Mouse (Mus musculus): ENCODE measurements at regions not wholly inside any gene's neighbourhood (a gene's known extent, or its start where the extent isn't known, plus 50 kb on each side); places are given as distances from the start of the nearest gene placed in this dataset.

GRCm38 (mm10) chr10:120697275-120697856 is 201.5 kb downstream of the Msrb3 start:
- no peak for TF ChIP-seq POLR2AphosphoS2 (IDR thresholded peaks at IDR 0.05; ENCODE audit: insufficient read length, low read depth)
- TF ChIP-seq SRF (IDR thresholded peaks at IDR 0.05; ENCODE audit: control insufficient read depth, insufficient read length, low read depth): no peak
- TF ChIP-seq E2F4 (IDR thresholded peaks at IDR 0.05; ENCODE audit: insufficient read depth): no peak
- Histone ChIP-seq H3K36me3 (ENCODE audit: control insufficient read depth, insufficient read depth) (no peaks in the 10 kb centered on the region), H3K27me3 (ENCODE audit: control insufficient read depth, insufficient read depth, insufficient read length) (no peaks in the 10 kb centered on the region), H3K79me2 (ENCODE audit: control insufficient read depth, insufficient read depth) (no peaks in the 10 kb centered on the region), H3ac (ENCODE audit: control insufficient read depth, insufficient read length) (no peak overlapping the region), H3K4me3 (no peak overlapping the region), H3K4me2 (ENCODE audit: low read depth) (no peak overlapping the region)

- Histone ChIP-seq H3K36me3 (ENCODE audit: control insufficient read depth, insufficient read depth) (no peaks in the 10 kb centered on the region), H3K27me3 (ENCODE audit: control insufficient read depth, insufficient read depth, insufficient read length) (no peaks in the 10 kb centered on the region), H3K4me3 (no peak overlapping the region), H3K4me2 (ENCODE audit: low read depth) (no peak overlapping the region), H3ac (ENCODE audit: control insufficient read depth, insufficient read length) (no peak overlapping the region), H3K79me2 (ENCODE audit: control insufficient read depth, insufficient read depth) (no peaks in the 10 kb centered on the region)
- TF ChIP-seq POLR2AphosphoS2 (IDR thresholded peaks at IDR 0.05; ENCODE audit: insufficient read length, low read depth): no peak
These were observed 202.4 kb downstream of the Msrb3 start for GRCm38 (mm10) chr10:120696481-120696880.

- H3K79me2 ChIP-seq (ENCODE audit: control insufficient read depth, insufficient read depth): no peaks in the 10 kb centered on the region
- H3K4me3 ChIP-seq: no peak overlapping the region
- H3K36me3 ChIP-seq (ENCODE audit: control insufficient read depth, insufficient read depth): no peaks in the 10 kb centered on the region
- no peak for TF ChIP-seq USF1 (IDR thresholded peaks at IDR 0.05; ENCODE audit: low read depth)
- TF ChIP-seq CEBPB (IDR thresholded peaks at IDR 0.05; ENCODE audit: insufficient read depth, poor library complexity, severe bottlenecking): no peak
- no peak for TF ChIP-seq E2F4 (IDR thresholded peaks at IDR 0.05; ENCODE audit: insufficient read depth)
- TF ChIP-seq POLR2AphosphoS2 (IDR thresholded peaks at IDR 0.05; ENCODE audit: insufficient read length, low read depth): no peak
- no peak for TF ChIP-seq REST (IDR thresholded peaks at IDR 0.05; ENCODE audit: insufficient read depth, insufficient read length)
- no peak for TF ChIP-seq SRF (IDR thresholded peaks at IDR 0.05; ENCODE audit: control insufficient read depth, insufficient read length, low read depth)
- no peak overlapping the region for H3ac ChIP-seq (ENCODE audit: control insufficient read depth, insufficient read length)
- no peaks in the 10 kb centered on the region for H3K27me3 ChIP-seq (ENCODE audit: control insufficient read depth, insufficient read depth, insufficient read length)
- H3K4me2 ChIP-seq (ENCODE audit: low read depth): no peak overlapping the region
These were observed 204.4 kb downstream of the Msrb3 start for GRCm38 (mm10) chr10:120694472-120694871.

GRCm38 (mm10) chr10:120691451-120691850 is 207.4 kb downstream of the Msrb3 start:
- H3K4me3 ChIP-seq: no peak overlapping the region
- H3K79me2 ChIP-seq (ENCODE audit: control insufficient read depth, insufficient read depth): no peaks in the 10 kb centered on the region
- H3K4me2 ChIP-seq (ENCODE audit: low read depth): no peak overlapping the region
- H3K27me3 ChIP-seq (ENCODE audit: control insufficient read depth, insufficient read depth, insufficient read length): no peaks in the 10 kb centered on the region
- no peak for TF ChIP-seq CEBPB (IDR thresholded peaks at IDR 0.05; ENCODE audit: insufficient read depth, poor library complexity, severe bottlenecking)
- TF ChIP-seq MYOD1 (IDR thresholded peaks at IDR 0.05; ENCODE audit: control insufficient read depth in 1 of 3, insufficient read length in 2 of 3, low read depth in 2 of 3): no peak
- no peak for TF ChIP-seq POLR2AphosphoS2 (IDR thresholded peaks at IDR 0.05; ENCODE audit: insufficient read length, low read depth)
- no peak for TF ChIP-seq SRF (IDR thresholded peaks at IDR 0.05; ENCODE audit: control insufficient read depth, insufficient read length, low read depth)
- TF ChIP-seq MAX (IDR thresholded peaks at IDR 0.05; ENCODE audit: low read depth): no peak
- TF ChIP-seq USF1 (IDR thresholded peaks at IDR 0.05; ENCODE audit: low read depth): no peak
- TF ChIP-seq TCF12 (IDR thresholded peaks at IDR 0.05; ENCODE audit: insufficient read depth, poor library complexity, severe bottlenecking): no peak
- TF ChIP-seq E2F4 (IDR thresholded peaks at IDR 0.05; ENCODE audit: insufficient read depth): no peak
- no peak for TF ChIP-seq REST (IDR thresholded peaks at IDR 0.05; ENCODE audit: insufficient read depth, insufficient read length)
- no peak for TF ChIP-seq TCF3 (IDR thresholded peaks at IDR 0.05; ENCODE audit: insufficient read length, low read depth)
- no peak for TF ChIP-seq POLR2A (IDR thresholded peaks at IDR 0.05; ENCODE audit: insufficient read length, low read depth)
- no peak for TF ChIP-seq MYOG (IDR thresholded peaks at IDR 0.05; ENCODE audit: control insufficient read depth in 1 of 3, insufficient read depth in 1 of 3, insufficient read length in 2 of 3, low read depth in 2 of 3)
- H3K36me3 ChIP-seq (ENCODE audit: control insufficient read depth, insufficient read depth): no peaks in the 10 kb centered on the region
- no peak overlapping the region for H3ac ChIP-seq (ENCODE audit: control insufficient read depth, insufficient read length)

- H3K27me3 ChIP-seq (ENCODE audit: control insufficient read depth, insufficient read depth, insufficient read length): no peaks in the 10 kb centered on the region
- H3K4me2 ChIP-seq (ENCODE audit: low read depth): no peak overlapping the region
- no peak overlapping the region for H3ac ChIP-seq (ENCODE audit: control insufficient read depth, insufficient read length)
- H3K36me3 ChIP-seq (ENCODE audit: control insufficient read depth, insufficient read depth): no peaks in the 10 kb centered on the region
- TF ChIP-seq POLR2AphosphoS2 (IDR thresholded peaks at IDR 0.05; ENCODE audit: insufficient read length, low read depth) (no peak), MYOG (IDR thresholded peaks at IDR 0.05; ENCODE audit: control insufficient read depth in 1 of 3, insufficient read depth in 1 of 3, insufficient read length in 2 of 3, low read depth in 2 of 3) (no peak), CEBPB (IDR thresholded peaks at IDR 0.05; ENCODE audit: insufficient read depth, poor library complexity, severe bottlenecking) (no peak), REST (IDR thresholded peaks at IDR 0.05; ENCODE audit: insufficient read depth, insufficient read length) (no peak), MYOD1 (IDR thresholded peaks at IDR 0.05; ENCODE audit: control insufficient read depth in 1 of 3, insufficient read length in 2 of 3, low read depth in 2 of 3) (no peak), MAX (IDR thresholded peaks at IDR 0.05; ENCODE audit: low read depth) (no peak)
- H3K4me3 ChIP-seq: no peak overlapping the region
- H3K79me2 ChIP-seq (ENCODE audit: control insufficient read depth, insufficient read depth): no peaks in the 10 kb centered on the region
These were observed 209.9 kb upstream of the Hmga2 start for GRCm38 (mm10) chr10:120686123-120686522.

- no peak overlapping the region for H3K4me3 ChIP-seq
- no peaks in the 10 kb centered on the region for H3K36me3 ChIP-seq (ENCODE audit: control insufficient read depth, insufficient read depth)
- TF ChIP-seq POLR2AphosphoS2 (IDR thresholded peaks at IDR 0.05; ENCODE audit: insufficient read length, low read depth): no peak
- TF ChIP-seq TCF3 (IDR thresholded peaks at IDR 0.05; ENCODE audit: insufficient read length, low read depth): no peak
- no peaks in the 10 kb centered on the region for H3K27me3 ChIP-seq (ENCODE audit: control insufficient read depth, insufficient read depth, insufficient read length)
- no peak overlapping the region for H3ac ChIP-seq (ENCODE audit: control insufficient read depth, insufficient read length)
- no peaks in the 10 kb centered on the region for H3K79me2 ChIP-seq (ENCODE audit: control insufficient read depth, insufficient read depth)
- H3K4me2 ChIP-seq (ENCODE audit: low read depth): no peak overlapping the region
These were observed 205.8 kb upstream of the Hmga2 start for GRCm38 (mm10) chr10:120682021-120682420.
